Mouse (Mus musculus) lung, postnatal 0 days (tissue): ENCODE results near the gene Fchsd2. TPM values are rescaled to one million over a fixed set of nuclear protein-coding genes. Genes with fewer than 3 reads are reported as not detected.
A peak's percentile ranks its signal among the peaks of the same experiment; 100 is the strongest.
"Not testable (repeated sequence)": the region's sequence is repeated elsewhere in the genome, so short reads cannot be mapped to it uniquely, and the experiment has no call there.

Source experiments
- ATAC-seq: fragments of 200-750 bp; cut with Nextera tagmentation; 2 replicates; pipeline ENCODE4 v1.8.0; 2017; ENCODE audit warnings: moderate library complexity
- DNase-seq: peaks from one replicate; pipeline ENCODE4 v3.0.0-alpha.2; 2016; ENCODE audit warnings: low spot score
- H3K27ac ChIP-seq: fragments of 300-500 bp; sonication (generic); 2 replicates; pipeline ENCODE4 v1.5.1; 2014; ENCODE audit warnings: antibody characterized with exemption, mild to moderate bottlenecking, low read length, mixed read lengths
- H3K27me3 ChIP-seq: fragments of 300-500 bp; sonication (generic); replicated peaks from 2 replicates; pipeline ENCODE4 v1.6.1; 2014; ENCODE audit warnings: low read length, mixed read lengths; ENCODE audit not compliant: insufficient read depth
- H3K36me3 ChIP-seq: fragments of 300-500 bp; sonication (generic); 2 replicates; pipeline ENCODE4 v1.6.1; 2014; ENCODE audit warnings: low read length, mixed read lengths; ENCODE audit not compliant: insufficient read depth
- H3K4me1 ChIP-seq: fragments of 300-500 bp; sonication (generic); 2 replicates; pipeline ENCODE4 v1.6.1; 2014; ENCODE audit warnings: antibody characterized with exemption, low read depth, low read length, mixed read lengths; ENCODE audit not compliant: insufficient read depth
- H3K4me2 ChIP-seq: fragments of 300-500 bp; sonication (generic); replicated peaks from 2 replicates; pipeline ENCODE4 v1.6.1; 2014; ENCODE audit warnings: low read depth, mild to moderate bottlenecking, low read length, moderate library complexity, mixed read lengths
- H3K4me3 ChIP-seq: fragments of 300-500 bp; sonication (generic); 2 replicates; pipeline ENCODE4 v1.5.1; 2014; ENCODE audit warnings: low read depth, low read length
- H3K9ac ChIP-seq: fragments of 300-500 bp; sonication (generic); replicated peaks from 2 replicates; pipeline ENCODE4 v1.6.1; 2014; ENCODE audit warnings: low read depth, mild to moderate bottlenecking
- H3K9me3 ChIP-seq: fragments of 300-500 bp; sonication (generic); 2 replicates; pipeline ENCODE4 v1.6.1; 2016; ENCODE audit warnings: low read length, mixed read lengths
- CTCF ChIP-seq: IDR thresholded peaks from 2 replicates; pipeline ENCODE4 v1.5.1; 2016; ENCODE audit warnings: antibody characterized with exemption, mild to moderate bottlenecking
- EP300 ChIP-seq: IDR thresholded peaks from 2 replicates; pipeline ENCODE4 v1.6.1; 2016; ENCODE audit warnings: antibody characterized with exemption, mild to moderate bottlenecking, control low read depth
- WGBS: fragments of 180-500 bp; shearing (Covaris S2); extraction: QIAGEN DNeasy Blood & Tissue Kit; methylation state at CpG from one replicate; pipeline ENCODE4 v1.1.7; 2014; 5-methylcytosine and 5-hydroxymethylcytosine counted together
- polyA plus RNA-seq: library from polyadenylated mRNA; unstranded; fragments of >200 nt; fragmentation: Nextera tagmentation; extraction: Ambion mirVana; gene quantifications from 2 replicates; pipeline ENCODE4 v1.2.1, GENCODE M21; 2015

Fchsd2 gene
- polyA plus RNA-seq, 1 experiment from 2014 or later = 16.0 TPM

GRCm38 (mm10) chr7:101134117-101134516 lies 41.5 kb downstream of the Fchsd2 start:
- 98% methylated on average over 2 of the region's 2 CpGs for WGBS
- Histone ChIP-seq H3K9me3 (no peaks in the 10 kb centered on the region), H3K9ac (no peak overlapping the region), H3K27me3 (no peaks in the 10 kb centered on the region), H3K27ac (no peak overlapping the region), H3K4me3 (no peak overlapping the region), H3K4me2 (no peak overlapping the region), H3K4me1 (peaks cover 3% of the 10 kb centered on the region; the same call in 1 of the 2 replicates), H3K36me3 (no peaks in the 10 kb centered on the region)
- no peak for ATAC-seq
- no peak for DNase-seq
- TF ChIP-seq EP300 = no peak
- no peak for TF ChIP-seq CTCF

- Histone ChIP-seq H3K27ac (no peak overlapping the region), H3K4me1 (peaks cover 5% of the 10 kb centered on the region; the same call in 1 of the 2 replicates), H3K36me3 (peaks cover 5% of the 10 kb centered on the region), H3K9me3 (no peaks in the 10 kb centered on the region), H3K4me3 (no peak overlapping the region), H3K27me3 (no peaks in the 10 kb centered on the region), H3K9ac (no peak overlapping the region), H3K4me2 (no peak overlapping the region)
- no peak for DNase-seq
- no peak for ATAC-seq
- 39% methylated on average over 1 of the region's 1 CpGs for WGBS
- TF ChIP-seq CTCF (no peak), EP300 (no peak)
Measured at GRCm38 (mm10) chr7:101138819-101139218, 46.2 kb downstream of the Fchsd2 start.

GRCm38 (mm10) chr7:101142907-101143306 lies 50.2 kb downstream of the Fchsd2 start:
- Histone ChIP-seq H3K4me2 (no peak overlapping the region), H3K27ac (no peak overlapping the region; the same call in 1 of the 2 replicates), H3K36me3 (peaks cover 5% of the 10 kb centered on the region), H3K4me1 (peaks cover 3% of the 10 kb centered on the region; the same call in 1 of the 2 replicates), H3K9ac (no peak overlapping the region), H3K27me3 (no peaks in the 10 kb centered on the region), H3K9me3 (no peaks in the 10 kb centered on the region), H3K4me3 (no peak overlapping the region)
- 32% methylated on average over 2 of the region's 2 CpGs for WGBS
- DNase-seq (peak; percentile 81), ATAC-seq (peak; percentile 63)
- TF ChIP-seq CTCF (no peak), EP300 (peak; percentile 78)

GRCm38 (mm10) chr7:101144222-101144621 lies 51.6 kb downstream of the Fchsd2 start:
- Histone ChIP-seq H3K4me1 (peaks cover 3% of the 10 kb centered on the region; the same call in 1 of the 2 replicates), H3K27ac (no peak overlapping the region), H3K27me3 (no peaks in the 10 kb centered on the region), H3K4me2 (no peak overlapping the region), H3K9me3 (no peaks in the 10 kb centered on the region), H3K4me3 (no peak overlapping the region), H3K36me3 (peaks cover 5% of the 10 kb centered on the region), H3K9ac (no peak overlapping the region)
- DNase-seq (no peak), ATAC-seq (no peak)
- 58% methylated on average over 2 of the region's 2 CpGs for WGBS
- TF ChIP-seq EP300 = no peak

- Histone ChIP-seq H3K4me3 (no peak overlapping the region), H3K4me2 (no peak overlapping the region), H3K27ac (no peak overlapping the region), H3K36me3 (no peaks in the 10 kb centered on the region), H3K27me3 (no peaks in the 10 kb centered on the region), H3K9me3 (no peaks in the 10 kb centered on the region), H3K4me1 (no peaks in the 10 kb centered on the region; the same call in 1 of the 2 replicates), H3K9ac (no peak overlapping the region)
- ATAC-seq = no peak
- TF ChIP-seq CTCF = no peak
- no peak; the same call in 1 of the 2 replicates for TF ChIP-seq EP300
- DNase-seq = peak; percentile 53
- WGBS = 24% methylated on average over 3 of the region's 3 CpGs
Measured at GRCm38 (mm10) chr7:101149039-101149438, 56.4 kb downstream of the Fchsd2 start.

- H3K36me3 ChIP-seq, H3K9me3 ChIP-seq, H3K27me3 ChIP-seq, H3K4me2 ChIP-seq, H3K4me1 ChIP-seq, DNase-seq, H3K4me3 ChIP-seq, H3K9ac ChIP-seq, H3K27ac ChIP-seq, ATAC-seq: not testable (repeated sequence)
- WGBS = 96% methylated on average over 15 of the region's 15 CpGs
Measured at GRCm38 (mm10) chr7:101154883-101155282, 62.2 kb downstream of the Fchsd2 start.

- Histone ChIP-seq H3K27ac (no peak overlapping the region), H3K4me2 (no peak overlapping the region), H3K4me1 (no peaks in the 10 kb centered on the region), H3K4me3 (no peak overlapping the region), H3K36me3 (no peaks in the 10 kb centered on the region), H3K9me3 (no peaks in the 10 kb centered on the region), H3K9ac (no peak overlapping the region), H3K27me3 (no peaks in the 10 kb centered on the region)
- 73% methylated on average over 3 of the region's 3 CpGs for WGBS
- TF ChIP-seq EP300 (no peak), CTCF (no peak)
- DNase-seq = peak; percentile 41
- ATAC-seq = no peak
Measured at GRCm38 (mm10) chr7:101155284-101155683, 62.6 kb downstream of the Fchsd2 start.
